Comparison of ENCODE assay signal across 8 mouse cellular contexts in the genomic region with DNA sequence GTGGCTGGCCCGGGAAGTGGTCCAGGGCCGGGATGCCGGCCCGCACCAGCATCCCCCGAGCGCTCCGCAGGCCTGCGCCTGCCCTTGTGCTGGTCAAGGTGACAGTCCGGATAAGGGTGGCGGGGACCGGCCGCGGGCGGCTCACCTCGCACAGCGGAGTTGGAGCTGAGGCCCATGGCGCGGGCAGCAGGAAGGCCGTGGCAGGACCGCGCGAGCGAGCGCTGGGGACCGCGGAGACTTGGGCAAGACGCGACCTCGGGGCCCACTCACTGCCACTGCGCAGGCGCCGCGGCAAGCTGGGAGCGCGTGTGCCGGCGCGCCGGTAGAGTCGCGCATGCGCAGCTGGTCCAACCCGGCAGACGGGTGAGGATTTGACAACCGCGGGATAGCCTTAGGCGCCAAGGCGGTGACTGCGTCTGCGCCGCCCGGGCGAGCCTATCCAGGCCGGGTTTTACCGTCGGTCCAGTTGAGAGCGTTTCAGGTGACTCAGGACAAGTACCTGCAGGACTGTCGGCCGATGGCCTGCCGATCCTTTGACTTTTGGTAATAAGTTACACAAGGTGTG. TPM values are rescaled to one million over a fixed set of nuclear protein-coding genes. Genes with fewer than 3 reads are reported as not detected.
DNase-seq lines count a peak whose midpoint lies in the region; ATAC-seq and TF ChIP-seq lines count a peak whose summit lies in the region.

TSS of gene Cisd1 (minus strand) at position 376 of the 565 bp plus-strand sequence.

- TF ChIP-seq CTCF in gastrocnemius, adult 2 months (IDR thresholded peaks at IDR 0.05), result no peak
- TF ChIP-seq CTCF in hindbrain, postnatal 0 days (IDR thresholded peaks at IDR 0.05; ENCODE audit: low read depth), result no peak
- TF ChIP-seq CTCF in left cerebral cortex, adult 2 months (IDR thresholded peaks at IDR 0.05), result no peak

- no peaks in the 10 kb centered on the region for H3K36me3 ChIP-seq in hindbrain, postnatal 0 days (ENCODE audit: insufficient read depth, low read length)

- H3K27ac ChIP-seq in gastrocnemius, adult 2 months, result peak within 1 kb of the TSS; percentile 97
- peak within 1 kb of the TSS; percentile 80 for H3K27ac ChIP-seq in hindbrain, postnatal 0 days
- peak within 1 kb of the TSS; percentile 97 for H3K27ac ChIP-seq in left cerebral cortex, adult 2 months

- peak within 1 kb of the TSS; percentile 85 for H3K4me3 ChIP-seq in gastrocnemius, adult 2 months
- peak within 1 kb of the TSS; percentile 87 for H3K4me3 ChIP-seq in hindbrain, postnatal 0 days (ENCODE audit: low read length)
- peak within 1 kb of the TSS; percentile 77 for H3K4me3 ChIP-seq in left cerebral cortex, adult 2 months

- intact Hi-C loops in gastrocnemius, adult 2 months (cut with DNase I), result loop anchor here (5.0 kb wide), 2 partner anchors 33 to 107 kb away; partner anchors contain the start of gene Tfam
- intact Hi-C loops in left cerebral cortex, adult 2 months (cut with DNase I), result no loop called here

- peak; percentile 82 for ATAC-seq in hindbrain, postnatal 0 days
- ATAC-seq in megakaryocyte, adult 5-6 weeks (ENCODE audit: poor library complexity, severe bottlenecking), result peak; percentile 38

- peak; percentile 89 for DNase-seq in WW6 (ENCODE audit: low read depth, low spot score)
- peak; percentile 90 to 94 for DNase-seq in cerebellum, postnatal 4 days (ENCODE audit: low spot score in 2 of 2)
- DNase-seq in gastrocnemius, adult 2 months, result peak; percentile 98
- peak; percentile 98 for DNase-seq in hindbrain, postnatal 0 days (ENCODE audit: low spot score)
- DNase-seq in left cerebral cortex, adult 2 months (ENCODE audit: extremely low spot score in 1 of 2, low spot score in 2 of 2), result peak; percentile 94 to 95
- DNase-seq in right cerebral cortex, adult 2 months (ENCODE audit: low spot score in 2 of 2), result peak; percentile 91
- DNase-seq in urinary bladder, postnatal 14 days (ENCODE audit: low spot score), result peak; percentile 95

- H3K4me2 ChIP-seq in hindbrain, postnatal 0 days (ENCODE audit: low read depth, low read length), result peak within 1 kb of the TSS; percentile 86

- WGBS in hindbrain, postnatal 0 days, result 1% methylated on average over 47 of the region's 60 CpGs

- peaks cover 8% of the 10 kb centered on the region for H3K4me1 ChIP-seq in hindbrain, postnatal 0 days (ENCODE audit: insufficient read depth, low read length)

- H3K9ac ChIP-seq in hindbrain, postnatal 0 days (replicated peaks; ENCODE audit: low read length), result peak within 1 kb of the TSS; percentile 81

- H3K9me3 ChIP-seq in hindbrain, postnatal 0 days (ENCODE audit: low read length), result no peaks in the 10 kb centered on the region

- H3K27me3 ChIP-seq in hindbrain, postnatal 0 days (ENCODE audit: insufficient read depth, low read length), result no peaks in the 10 kb centered on the region

RNA-seq across cellular contexts. Expression of gene Cisd1, which starts in this region (rescaled TPM):
- 100 to 1,000 TPM; 226 to 261 TPM for total RNA-seq in gastrocnemius, adult 2 months (2021)
- total RNA-seq in hindbrain, postnatal 0 days (2014; rRNA removed), result 105 and 108 TPM in 2 replicates
- polyA plus RNA-seq in hindbrain, postnatal 0 days (2015; fragmentation: Nextera tagmentation; extraction: Ambion mirVana), result 388 and 399 TPM in 2 replicates
- total RNA-seq in left cerebral cortex, adult 2 months (2021), result 100 to 1,000 TPM; 119 to 131 TPM
- total RNA-seq in megakaryocyte, adult 5-6 weeks (2015), result 42.5 and 45.0 TPM in 2 replicates
- 15.2 and 22.8 TPM in 2 replicates for total RNA-seq in megakaryocyte, adult 5-6 weeks (2017)

Comparison
In these comparisons a context has a peak if more than half of its experiments do, and no peak if none do; other contexts are left out.
1. Peak in every context shown above with its lines: DNase-seq, ATAC-seq, H3K4me3 ChIP-seq and H3K27ac ChIP-seq.